Mouse (Mus musculus) intestine, embryonic 15.5 days (tissue): Measurements from ENCODE around the gene Jmjd4. TPM values are rescaled to one million over a fixed set of nuclear protein-coding genes. Genes with fewer than 3 reads are reported as not detected.

ENCODE experiments used
- ATAC-seq: fragments of 200-750 bp; cut with Nextera tagmentation; 2 replicates; pipeline ENCODE4 v1.8.0; 2017; ENCODE audit warnings: moderate TSS enrichment, moderate library complexity
- H3K27ac ChIP-seq: fragments of 300-500 bp; sonication (generic); 2 replicates; pipeline ENCODE4 v1.5.1; 2015; ENCODE audit warnings: mild to moderate bottlenecking, inconsistent platforms
- H3K27me3 ChIP-seq: fragments of 300-500 bp; sonication (generic); replicated peaks from 2 replicates; pipeline ENCODE4 v1.6.1; 2015; ENCODE audit warnings: inconsistent platforms
- H3K36me3 ChIP-seq: fragments of 300-500 bp; sonication (generic); 2 replicates; pipeline ENCODE4 v1.6.1; 2015; ENCODE audit warnings: inconsistent platforms
- H3K4me1 ChIP-seq: fragments of 300-500 bp; sonication (generic); replicated peaks from 2 replicates; pipeline ENCODE4 v1.6.1; 2015; ENCODE audit warnings: inconsistent platforms
- H3K4me2 ChIP-seq: fragments of 300-500 bp; sonication (generic); replicated peaks from 2 replicates; pipeline ENCODE4 v1.6.1; 2015; ENCODE audit warnings: mild to moderate bottlenecking, inconsistent platforms
- H3K4me3 ChIP-seq: fragments of 300-500 bp; sonication (generic); replicated peaks from 2 replicates; pipeline ENCODE4 v1.5.1; 2015; ENCODE audit warnings: inconsistent platforms
- H3K9ac ChIP-seq: fragments of 300-500 bp; sonication (generic); 2 replicates; pipeline ENCODE4 v1.6.1; 2015; ENCODE audit warnings: inconsistent platforms
- H3K9me3 ChIP-seq: fragments of 300-500 bp; sonication (generic); 2 replicates; pipeline ENCODE4 v1.6.1; 2016; ENCODE audit warnings: inconsistent platforms
- WGBS: fragments of 180-500 bp; shearing (Covaris S2); methylation state at CpG from one replicate; pipeline ENCODE4 v1.1.7; 2015; 5-methylcytosine and 5-hydroxymethylcytosine counted together
- polyA plus RNA-seq: library from polyadenylated mRNA; unstranded; fragments of >200 nt; fragmentation: Nextera tagmentation; extraction: Ambion mirVana; gene quantifications from 2 replicates; pipeline ENCODE4 v1.2.1, GENCODE M21; 2015

The Jmjd4 gene
- polyA plus RNA-seq, 1 experiment from 2014 or later: 9.4 TPM

- no peak overlapping the region for H3K27ac ChIP-seq
- H3K4me3 ChIP-seq: no peak overlapping the region
- H3K4me2 ChIP-seq: no peak overlapping the region
- no peaks in the 10 kb centered on the region for H3K27me3 ChIP-seq
- ATAC-seq: no peak
- H3K4me1 ChIP-seq: 0 out of 2 replicates have a peak, but pooled peaks cover 5% of the 10 kb centered on the region
- no peak overlapping the region for H3K9ac ChIP-seq
- no peaks in the 10 kb centered on the region for H3K36me3 ChIP-seq
- no peaks in the 10 kb centered on the region for H3K9me3 ChIP-seq
- WGBS: 75% methylated on average over 1 of the region's 1 CpGs
Measured at GRCm38 (mm10) chr11:59429959-59430358, 19.9 kb upstream of the Jmjd4 start.

DNA sequence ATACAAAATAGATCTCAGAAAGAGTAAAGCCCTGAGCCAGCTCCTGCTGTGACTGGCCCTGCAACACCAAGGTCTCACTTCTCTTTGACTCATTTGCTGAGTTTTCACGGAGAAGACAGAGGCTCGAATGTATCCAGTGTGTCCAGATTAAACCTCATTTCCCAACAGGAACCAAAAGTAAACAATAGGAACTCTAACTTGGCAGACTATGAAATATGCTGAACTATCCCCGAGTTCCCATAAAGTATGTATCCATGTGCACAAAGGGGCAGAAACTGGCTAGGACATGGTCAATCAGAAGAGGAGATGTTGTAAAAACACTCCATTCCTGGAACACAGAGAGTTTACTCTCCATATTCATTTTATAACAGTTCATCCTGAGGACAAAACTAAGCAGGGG lies 17.6 kb upstream of the Jmjd4 start:
- ATAC-seq: no peak
- H3K27ac ChIP-seq: no peak overlapping the region
- 0 out of 2 replicates have a peak, but pooled peaks cover 5% of the 10 kb centered on the region for H3K4me1 ChIP-seq
- H3K4me3 ChIP-seq: no peak overlapping the region
- H3K36me3 ChIP-seq: no peaks in the 10 kb centered on the region; the same call in 1 of the 2 replicates
- no peak overlapping the region for H3K9ac ChIP-seq
- H3K4me2 ChIP-seq: no peak overlapping the region
- H3K9me3 ChIP-seq: no peaks in the 10 kb centered on the region
- WGBS: 38% methylated on average over 3 of the region's 3 CpGs
- no peaks in the 10 kb centered on the region for H3K27me3 ChIP-seq

- Histone ChIP-seq H3K4me1 (no peaks in the 10 kb centered on the region), H3K36me3 (peaks cover 5% of the 10 kb centered on the region), H3K4me2 (no peak overlapping the region), H3K4me3 (no peak overlapping the region), H3K27me3 (no peaks in the 10 kb centered on the region), H3K9me3 (no peaks in the 10 kb centered on the region), H3K27ac (no peak overlapping the region), H3K9ac (no peak overlapping the region)
- WGBS: 92% methylated on average over 12 of the region's 12 CpGs
- ATAC-seq: no peak
Measured at GRCm38 (mm10) chr11:59437954-59438353, 11.9 kb upstream of the Jmjd4 start.

- Histone ChIP-seq H3K4me3 (no peak overlapping the region), H3K4me2 (no peak overlapping the region), H3K9ac (no peak overlapping the region), H3K27ac (no peak overlapping the region), H3K36me3 (peaks cover under 1% of the 10 kb centered on the region), H3K9me3 (no peaks in the 10 kb centered on the region), H3K27me3 (no peaks in the 10 kb centered on the region), H3K4me1 (no peaks in the 10 kb centered on the region)
- no peak for ATAC-seq
Measured at GRCm38 (mm10) chr11:59443102-59443501, 6.7 kb upstream of the Jmjd4 start.

DNA sequence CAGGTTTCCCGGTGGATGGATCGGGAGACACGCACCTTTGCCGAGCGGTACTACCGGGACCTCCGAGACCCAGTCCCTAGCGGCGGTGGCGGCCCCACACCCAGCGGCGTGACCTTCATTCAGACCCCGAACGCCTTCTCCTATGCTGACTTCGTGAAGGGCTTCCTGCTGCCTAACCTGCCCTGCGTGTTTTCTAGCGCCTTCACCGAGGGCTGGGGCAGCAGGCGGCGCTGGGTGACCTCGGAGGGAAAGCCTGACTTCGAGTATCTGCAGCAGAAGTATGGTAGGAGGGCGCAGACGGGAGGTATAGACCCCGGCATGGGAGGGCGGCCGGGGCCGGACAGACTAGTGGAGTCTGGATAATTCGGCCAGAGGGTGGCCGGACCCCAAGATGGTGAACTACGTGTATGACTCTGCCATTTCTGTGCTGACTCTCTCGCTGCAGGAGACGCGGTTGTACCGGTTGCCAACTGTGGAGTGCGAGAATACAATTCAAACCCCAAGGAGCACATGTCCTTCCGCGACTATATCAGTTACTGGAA lies 456 bp downstream of the Jmjd4 start:
- Histone ChIP-seq H3K4me3 (peak overlapping the region; percentile 82), H3K27ac (peak overlapping the region; percentile 80), H3K4me1 (peaks cover 19% of the 10 kb centered on the region), H3K9ac (peak overlapping the region; percentile 83), H3K9me3 (no peaks in the 10 kb centered on the region), H3K4me2 (peak overlapping the region; percentile 83), H3K27me3 (no peaks in the 10 kb centered on the region), H3K36me3 (peaks cover 11% of the 10 kb centered on the region)
- ATAC-seq: peak; percentile 83
- under 1% methylated on average over 38 of the region's 38 CpGs for WGBS

GRCm38 (mm10) chr11:59451086-59451485 lies 1.2 kb downstream of the Jmjd4 start, which contains the start of gene Snap47:
Gene Snap47 (minus strand): TSS chr11:59451186.
- Histone ChIP-seq H3K9me3 (no peaks in the 10 kb centered on the region), H3K27me3 (no peaks in the 10 kb centered on the region), H3K36me3 (peaks cover 14% of the 10 kb centered on the region), H3K27ac (peak within 1 kb of the TSS; percentile 80), H3K4me3 (peak within 1 kb of the TSS; percentile 82), H3K9ac (peak within 1 kb of the TSS; percentile 83), H3K4me1 (peaks cover 19% of the 10 kb centered on the region), H3K4me2 (peak within 1 kb of the TSS; percentile 83)
- WGBS: 82% methylated on average over 4 of the region's 4 CpGs
- ATAC-seq: no peak

DNA sequence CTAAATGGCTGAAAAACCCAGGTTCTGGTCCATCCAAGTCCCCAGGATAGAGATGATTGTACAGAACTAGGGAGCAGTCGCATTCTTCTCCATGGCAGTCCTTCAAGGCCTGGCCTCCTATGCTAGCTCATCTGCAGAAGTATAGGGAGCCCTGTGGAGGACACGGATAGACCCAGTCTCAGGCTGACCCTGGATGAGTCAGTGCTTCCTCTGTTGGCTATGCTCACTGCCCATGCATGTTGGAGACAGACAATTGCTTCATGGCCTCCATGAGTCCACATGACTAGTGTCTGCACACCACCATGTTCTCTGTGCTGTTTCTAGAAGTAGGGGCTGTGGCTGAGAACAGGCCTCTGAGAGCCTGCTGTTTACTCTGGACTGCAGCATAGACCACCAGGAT lies 6.5 kb downstream of the Jmjd4 start:
- H3K27me3 ChIP-seq: no peaks in the 10 kb centered on the region
- WGBS: 86% methylated on average over 2 of the region's 2 CpGs

DNA sequence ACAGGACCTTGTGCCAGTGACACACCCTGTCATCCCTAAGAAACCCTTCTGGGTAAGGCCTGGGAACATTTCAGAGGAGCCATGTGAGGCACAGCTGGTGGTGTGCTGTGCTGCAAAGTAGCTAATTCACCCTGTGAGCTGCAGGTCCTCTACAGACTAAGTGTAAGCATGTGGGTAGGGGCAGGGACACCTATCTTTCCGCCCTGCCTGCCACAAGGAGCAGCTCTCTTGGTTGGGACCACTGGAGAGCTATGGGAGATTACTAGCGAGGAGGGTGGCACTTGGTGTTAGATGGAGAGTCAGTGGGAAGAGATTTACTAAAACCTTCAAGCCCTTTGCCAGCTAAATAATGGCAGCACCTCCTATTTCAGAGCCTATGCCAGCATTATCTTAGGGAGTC lies 7.0 kb downstream of the Jmjd4 start:
- Histone ChIP-seq H3K9ac (no peak overlapping the region), H3K9me3 (no peaks in the 10 kb centered on the region), H3K4me2 (no peak overlapping the region), H3K4me3 (no peak overlapping the region), H3K27ac (no peak overlapping the region), H3K27me3 (no peaks in the 10 kb centered on the region), H3K36me3 (peaks cover 26% of the 10 kb centered on the region), H3K4me1 (0 out of 2 replicates have a peak, but pooled peaks cover under 1% of the 10 kb centered on the region)
- WGBS: 90% methylated on average over 2 of the region's 2 CpGs
- no peak for ATAC-seq

More for the DNA sequence above, 6.5 kb downstream of the Jmjd4 start:
- Histone ChIP-seq H3K4me1 (0 out of 2 replicates have a peak, but pooled peaks cover 4% of the 10 kb centered on the region), H3K4me2 (no peak overlapping the region), H3K9ac (no peak overlapping the region), H3K27ac (no peak overlapping the region), H3K36me3 (peaks cover 26% of the 10 kb centered on the region), H3K4me3 (no peak overlapping the region), H3K9me3 (no peaks in the 10 kb centered on the region)
- ATAC-seq: no peak

GRCm38 (mm10) chr11:59458973-59459372 lies 9.1 kb downstream of the Jmjd4 start:
- Histone ChIP-seq H3K9ac (no peak overlapping the region), H3K36me3 (peaks cover 42% of the 10 kb centered on the region), H3K4me1 (no peaks in the 10 kb centered on the region), H3K9me3 (0 out of 2 replicates have a peak, but pooled peaks cover 5% of the 10 kb centered on the region), H3K4me3 (no peak overlapping the region), H3K4me2 (no peak overlapping the region), H3K27me3 (no peaks in the 10 kb centered on the region), H3K27ac (peak overlapping the region; percentile 4; the same call in 1 of the 2 replicates)
- 12% methylated on average over 5 of the region's 5 CpGs for WGBS
- ATAC-seq: peak; percentile 91

- H3K27ac ChIP-seq: no peak overlapping the region
- H3K4me1 ChIP-seq: no peaks in the 10 kb centered on the region
- no peaks in the 10 kb centered on the region for H3K27me3 ChIP-seq
- H3K36me3 ChIP-seq: peaks cover 39% of the 10 kb centered on the region
- no peak overlapping the region for H3K4me3 ChIP-seq
- H3K4me2 ChIP-seq: no peak overlapping the region
- H3K9me3 ChIP-seq: peaks cover 10% of the 10 kb centered on the region; the same call in 1 of the 2 replicates
- WGBS: 93% methylated on average over 2 of the region's 2 CpGs
- no peak for ATAC-seq
- H3K9ac ChIP-seq: no peak overlapping the region
Measured at GRCm38 (mm10) chr11:59460459-59460858, 10.6 kb downstream of the Jmjd4 start.

DNA sequence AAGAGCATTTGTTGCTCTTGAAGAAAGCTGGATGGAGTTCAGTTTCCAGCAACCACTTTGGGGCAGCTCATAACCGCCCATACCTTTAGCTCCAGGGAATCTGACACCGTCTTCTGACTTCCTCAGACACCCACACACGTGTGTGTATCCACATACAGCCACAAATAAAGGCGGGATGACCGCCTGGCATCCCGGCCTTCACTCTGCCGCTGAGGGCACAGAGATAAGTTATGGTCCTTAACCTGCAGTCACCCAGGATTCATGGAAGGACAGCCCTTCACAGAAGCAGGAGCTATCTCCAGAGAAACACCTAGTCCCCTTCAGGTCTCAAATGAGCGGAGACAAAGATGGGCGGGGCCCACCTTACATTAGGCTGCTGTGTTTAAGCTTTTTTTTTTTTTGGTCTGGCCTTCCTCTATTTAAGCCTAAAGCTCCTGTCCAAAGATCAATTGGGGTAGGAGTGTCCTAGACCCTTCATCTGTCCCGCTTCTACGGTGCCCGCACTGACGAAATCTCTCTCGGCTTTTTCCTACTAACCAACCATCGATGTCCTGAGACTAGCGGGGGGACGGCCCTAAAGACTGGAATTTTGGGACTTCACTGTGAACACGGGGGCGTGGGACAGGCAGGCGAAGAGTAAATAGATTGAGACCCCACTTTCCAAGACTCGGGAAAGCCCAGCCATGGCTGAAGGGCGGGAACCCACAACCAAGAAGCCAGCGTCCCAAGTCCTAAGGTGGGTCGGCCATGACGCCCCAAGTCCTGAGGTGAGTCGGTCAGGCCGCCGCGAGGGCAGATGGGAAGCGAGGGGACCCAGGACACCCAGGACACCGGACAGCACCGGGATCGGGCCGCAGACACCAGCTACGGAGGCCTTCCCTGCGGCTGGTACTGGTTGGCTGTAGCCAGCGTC lies 21.8 kb downstream of the Jmjd4 start:
- Histone ChIP-seq H3K9ac (peak overlapping the region; percentile 89), H3K4me2 (peak overlapping the region; percentile 88), H3K27ac (peak overlapping the region; percentile 80), H3K9me3 (no peaks in the 10 kb centered on the region), H3K36me3 (no peaks in the 10 kb centered on the region), H3K27me3 (no peaks in the 10 kb centered on the region), H3K4me3 (peak overlapping the region; percentile 89), H3K4me1 (peaks cover 4% of the 10 kb centered on the region; the same call in 1 of the 2 replicates)
- ATAC-seq: peak; percentile 87
- WGBS: 4% methylated on average over 37 of the region's 37 CpGs

- no peaks in the 10 kb centered on the region for H3K36me3 ChIP-seq
- WGBS: under 1% methylated on average over 19 of the region's 19 CpGs
Measured at GRCm38 (mm10) chr11:59472326-59472677, 22.5 kb downstream of the Jmjd4 start, which contains the start of gene Zfp867. Gene Zfp867 (minus strand): TSS chr11:59472474.

More at GRCm38 (mm10) chr11:59472326-59472677, 22.5 kb downstream of the Jmjd4 start, which contains the start of gene Zfp867:
- Histone ChIP-seq H3K27ac (peak within 1 kb of the TSS; percentile 80), H3K9ac (peak within 1 kb of the TSS; percentile 89), H3K4me2 (peak within 1 kb of the TSS; percentile 88), H3K4me1 (peaks cover 4% of the 10 kb centered on the region; the same call in 1 of the 2 replicates), H3K4me3 (peak within 1 kb of the TSS; percentile 89), H3K9me3 (no peaks in the 10 kb centered on the region), H3K27me3 (no peaks in the 10 kb centered on the region)
- peak; percentile 93 for ATAC-seq
